Mouse (Mus musculus) left cerebral cortex, postnatal 14 days (tissue): ENCODE measurements at regions not wholly inside any gene's neighbourhood (a gene's known extent, or its start where the extent isn't known, plus 50 kb on each side); places are given as distances from the start of the nearest gene placed in this dataset.

ENCODE experiments used
- DNase-seq, 2 experiments: peaks; one replicate each; pipeline ENCODE4 v3.0.0; 2021 to 2022; ENCODE audit warnings: low spot score in 2 of 2, mixed read lengths in 1 of 2
- intact Hi-C: fragments of 180-260 bp; cut with DNase I; formaldehyde crosslinking; loops from one replicate; pipeline ENCODE4 v1.15.1; 2025

DNA sequence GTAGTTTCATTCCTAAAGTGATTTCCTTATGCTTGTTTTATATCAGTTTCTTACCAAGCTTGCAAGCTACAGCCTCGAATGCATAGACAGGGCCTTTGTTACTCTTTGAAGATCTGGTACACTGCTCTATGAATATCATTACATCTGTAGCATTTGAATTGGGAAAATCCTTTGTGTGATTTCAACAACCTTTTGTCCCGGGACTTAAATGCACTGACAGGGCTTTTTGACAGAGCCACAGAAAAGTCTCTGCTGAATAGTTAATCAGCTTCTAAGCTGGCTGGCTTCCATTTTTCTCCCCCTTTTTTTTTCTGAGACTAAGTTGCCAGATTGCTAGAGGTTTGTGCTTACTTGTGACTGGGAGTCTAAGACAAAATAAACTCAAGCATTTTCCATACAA, 80.2 kb downstream of the Ednrb start:
- intact Hi-C loops: no loop called here

DNA sequence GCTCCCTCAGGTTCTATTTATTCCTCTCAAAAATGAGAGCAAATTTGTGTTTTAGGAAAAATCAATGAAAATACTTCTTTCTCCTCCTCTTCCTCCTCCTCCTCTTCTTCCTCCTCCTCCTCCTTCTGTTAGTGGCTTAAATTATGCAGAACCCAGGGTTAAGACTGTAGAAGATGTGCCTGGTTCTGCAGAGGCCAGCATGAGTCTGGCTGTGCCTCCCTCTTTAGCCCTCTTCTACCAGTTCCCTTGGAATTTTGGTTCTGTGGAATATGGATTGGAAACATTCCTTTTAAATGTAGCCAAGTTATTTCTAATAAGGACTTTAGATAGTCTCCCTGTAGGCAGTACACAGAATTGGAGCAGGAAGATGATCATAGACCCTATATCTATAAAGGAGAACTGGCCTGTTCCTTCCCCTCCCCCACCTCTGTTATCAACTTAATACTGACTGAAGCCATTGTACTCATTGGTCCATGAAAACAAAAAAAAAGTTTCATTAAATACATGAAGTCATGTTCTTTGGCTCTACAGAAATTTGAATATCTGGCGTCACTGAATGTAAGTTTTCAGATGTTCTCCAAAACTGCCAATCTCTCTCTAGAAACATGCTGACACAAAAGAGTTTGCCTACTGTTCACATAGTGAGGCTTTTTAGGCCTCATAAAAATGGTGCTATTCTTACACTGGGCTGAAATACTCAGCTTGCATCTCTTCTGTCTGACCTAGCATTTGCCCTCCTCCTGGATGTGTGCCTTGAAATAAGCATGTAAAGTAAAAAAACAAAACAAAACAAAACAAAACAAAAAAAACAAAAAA, 80.8 kb downstream of the Ednrb start:
- no peak for DNase-seq
- intact Hi-C loops: no loop called here

More for the DNA sequence above, 80.2 kb downstream of the Ednrb start:
- DNase-seq: peak; percentile 9 to 37

DNA sequence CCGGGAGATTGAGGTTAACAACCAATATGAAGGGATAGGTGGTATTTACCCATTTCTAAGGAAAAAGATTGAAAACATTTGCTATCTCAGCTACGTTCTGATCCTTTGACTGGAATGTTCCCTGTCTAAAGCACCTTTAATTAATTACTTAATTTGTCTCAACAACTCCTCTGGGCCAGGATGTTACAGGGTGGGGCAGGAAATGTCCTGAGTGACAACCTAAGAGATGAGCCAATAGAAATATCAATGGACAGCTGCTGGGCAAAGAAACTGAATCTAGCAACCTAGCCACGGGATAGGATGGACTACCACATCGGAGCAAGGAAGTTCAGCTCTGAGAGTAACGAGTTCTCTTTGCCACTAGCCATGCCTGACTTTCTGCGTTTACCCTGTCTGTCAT, 84.8 kb downstream of the Ednrb start:
- no peak for DNase-seq
- intact Hi-C loops: no loop called here
